Mouse (Mus musculus) layer of hippocampus, postnatal 14 days (tissue): ENCODE results near the gene Best3. TPM values are rescaled to one million over a fixed set of nuclear protein-coding genes. Genes with fewer than 3 reads are reported as not detected.
"Not testable (repeated sequence)": the region's sequence is repeated elsewhere in the genome, so short reads cannot be mapped to it uniquely, and the experiment has no call there.

Experiments used
- DNase-seq, 2 experiments: peaks; one replicate each; pipeline ENCODE4 v3.0.0; 2021 to 2022; ENCODE audit warnings: low spot score in 2 of 2, mixed read lengths in 1 of 2
- total RNA-seq, 2 experiments: library from RNA; stranded (reverse); gene quantifications; 2 replicates each; pipeline ENCODE4 v1.2.3; 2021

Best3 gene
- total RNA-seq, 2 experiments from 2014 or later: 2.2 to 2.3 TPM

DNA sequence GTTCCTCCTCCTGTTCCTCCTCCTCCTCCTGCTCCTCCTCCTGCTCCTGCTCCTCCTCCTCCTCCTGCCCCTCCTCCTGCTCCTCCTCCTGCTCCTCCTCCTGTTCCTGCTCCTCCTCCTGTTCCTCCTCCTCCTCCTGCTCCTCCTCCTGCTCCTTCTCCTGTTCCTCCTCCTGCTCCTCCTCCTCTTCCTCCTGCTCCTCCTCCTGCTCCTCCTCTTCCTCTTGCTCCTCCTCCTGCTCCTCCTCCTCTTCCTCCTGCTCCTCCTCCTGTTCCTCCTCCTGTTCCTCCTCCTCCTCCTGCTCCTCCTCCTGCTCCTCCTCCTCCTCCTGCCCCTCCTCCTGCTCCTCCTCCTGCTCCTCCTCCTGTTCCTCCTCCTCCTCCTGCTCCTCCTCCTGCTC, 39.7 kb downstream of the Best3 start:
- DNase-seq: not testable (repeated sequence)

GRCm38 (mm10) chr10:117026176-117026575, 40.1 kb downstream of the Best3 start:
- DNase-seq: no peak

DNA sequence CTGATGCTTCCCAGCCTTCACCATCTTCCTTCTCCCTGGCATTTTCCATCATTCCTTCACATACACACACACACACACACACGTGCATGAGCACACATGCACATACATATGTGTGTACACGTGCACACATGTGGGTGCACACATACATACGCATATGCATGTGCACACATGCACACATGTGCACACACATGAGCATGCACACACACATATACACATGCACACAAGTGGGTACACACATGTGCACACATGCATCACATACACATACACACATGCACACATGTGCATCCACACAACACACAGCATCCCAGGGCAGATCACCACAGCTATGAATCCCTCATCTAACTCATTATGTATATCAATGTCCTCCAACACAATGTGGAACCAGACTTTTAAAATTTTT, 45.0 kb downstream of the Best3 start:
- DNase-seq: no peak

DNA sequence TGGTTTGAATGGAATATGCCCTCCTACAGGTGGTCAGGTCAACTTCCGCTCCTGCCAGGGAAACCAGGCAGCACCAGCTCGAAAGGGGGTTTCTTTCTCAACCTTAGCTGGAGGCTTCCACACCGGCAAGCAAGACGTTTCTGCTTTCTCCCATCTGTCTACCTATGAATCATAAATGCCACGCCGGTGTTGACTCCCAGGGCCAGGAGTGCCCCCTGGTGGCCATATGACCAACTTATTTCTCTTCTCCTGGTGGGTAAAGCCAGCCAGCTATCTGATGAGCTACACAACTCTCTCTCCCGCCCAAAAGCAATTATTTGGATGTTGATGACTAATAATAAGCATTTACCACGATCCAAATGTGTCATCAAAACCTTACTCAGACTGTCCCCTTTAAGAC, 47.7 kb downstream of the Best3 start:
- peak; percentile 69 to 76 for DNase-seq

- no peak for DNase-seq
Measured at GRCm38 (mm10) chr10:117040355-117040754, 54.2 kb downstream of the Best3 start.

DNA sequence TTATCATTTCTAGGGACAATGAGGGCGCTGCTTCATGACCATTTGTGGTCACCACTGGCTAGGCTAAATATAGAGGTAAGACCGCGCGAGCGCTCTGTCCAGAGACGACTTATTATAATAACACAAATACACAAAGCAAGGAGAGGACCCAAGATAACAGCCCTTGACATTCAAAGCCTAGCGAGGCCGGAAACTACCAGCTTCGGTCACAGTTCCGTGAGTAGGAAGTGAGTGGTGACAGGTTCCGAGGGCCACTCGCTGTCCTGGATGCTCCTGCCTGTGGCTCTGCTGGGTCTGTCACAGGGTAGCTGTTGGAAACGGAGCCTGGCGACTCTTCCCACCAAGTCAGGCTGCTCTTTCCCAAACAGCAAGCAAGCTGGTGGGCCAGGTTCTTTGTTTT, 56.2 kb downstream of the Best3 start:
- no peak for DNase-seq

GRCm38 (mm10) chr10:117043497-117044166, 57.5 kb downstream of the Best3 start:
- not testable (repeated sequence) for DNase-seq

DNA sequence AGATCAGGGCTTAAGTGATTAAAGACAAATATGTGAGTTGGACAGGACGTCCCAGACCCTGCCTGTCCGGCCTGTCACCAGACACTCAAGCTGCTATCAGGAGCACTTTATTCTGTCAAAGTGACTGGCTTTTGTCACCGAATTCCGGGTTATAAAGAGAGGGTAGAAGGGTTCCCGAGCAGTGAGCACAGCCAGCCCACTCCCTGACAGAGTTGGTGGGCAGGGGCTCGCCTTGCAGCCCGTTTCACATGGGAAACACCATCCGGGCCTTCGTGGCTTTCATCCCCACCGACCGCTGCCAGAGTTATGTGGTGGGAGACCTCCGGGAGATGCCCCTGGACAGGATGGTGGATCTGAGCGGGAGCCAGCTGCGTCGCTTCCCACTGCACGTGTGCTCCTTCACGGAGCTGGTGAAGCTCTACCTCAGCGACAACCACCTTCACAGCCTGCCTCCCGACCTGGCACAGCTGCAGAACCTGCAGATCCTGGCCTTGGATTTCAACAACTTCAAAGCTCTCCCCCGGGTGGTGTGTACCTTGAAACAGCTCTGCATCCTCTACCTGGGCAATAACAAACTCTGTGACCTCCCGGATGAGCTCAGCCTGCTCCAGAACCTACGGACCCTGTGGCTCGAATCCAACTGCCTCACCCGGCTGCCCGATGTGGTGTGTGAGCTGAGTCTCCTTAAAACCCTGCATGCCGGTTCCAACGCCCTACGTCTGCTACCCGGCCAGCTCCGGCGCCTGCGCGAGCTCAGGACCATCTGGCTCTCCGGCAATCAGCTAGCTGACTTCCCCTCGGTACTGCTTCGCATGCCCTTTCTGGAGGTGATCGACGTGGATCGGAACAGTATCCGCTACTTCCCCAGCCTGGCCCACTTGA, 59.3 kb downstream of the Best3 start, which contains the start of gene Lrrc10:
Gene Lrrc10, plus strand, starts transcription at position 167 of the 882 bp plus-strand sequence.
- DNase-seq: peak; percentile 28 to 31

DNA sequence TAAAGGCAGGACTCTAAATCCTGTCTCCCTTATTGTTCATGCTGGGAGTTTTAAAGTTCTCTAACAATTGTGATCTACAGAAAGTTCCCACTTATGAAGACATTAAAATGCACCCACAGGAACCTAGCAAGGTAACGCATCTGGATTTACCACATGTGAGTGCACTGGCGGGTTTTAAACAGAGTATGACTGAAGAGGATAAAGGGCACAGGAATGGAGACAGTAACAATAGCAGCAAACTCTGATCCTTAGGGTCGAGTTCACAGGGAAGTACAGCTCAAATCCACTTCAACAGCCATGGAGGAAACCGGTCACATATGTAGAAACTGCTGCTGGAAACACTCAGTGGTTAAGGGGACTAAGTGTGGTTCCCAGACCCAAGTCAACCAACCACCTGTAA, 63.1 kb downstream of the Best3 start:
- DNase-seq: no peak

GRCm38 (mm10) chr10:117049961-117050597, 64.0 kb downstream of the Best3 start:
- no peak for DNase-seq

- no peak for DNase-seq
Measured at GRCm38 (mm10) chr10:117055668-117056067, 69.6 kb downstream of the Best3 start.

DNA sequence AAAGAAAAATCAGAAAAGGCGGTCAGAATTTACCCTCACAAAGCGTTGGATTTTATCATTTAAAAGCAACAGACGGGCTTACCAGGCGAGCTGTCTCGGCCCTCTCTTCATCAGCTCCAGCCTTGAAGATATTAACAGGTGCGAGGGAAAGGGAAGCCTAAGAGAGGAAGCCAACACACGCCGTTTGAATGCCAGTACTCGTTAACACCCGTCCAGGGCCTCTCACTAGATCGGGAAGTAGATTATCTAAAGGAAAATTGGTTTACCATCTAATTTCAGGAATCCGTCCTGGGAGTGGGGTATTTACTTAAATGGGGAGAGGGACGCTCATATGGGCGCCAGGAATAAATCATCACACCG, 76.8 kb downstream of the Best3 start:
- DNase-seq: no peak

GRCm38 (mm10) chr10:117063254-117064021, 77.3 kb downstream of the Best3 start, which contains the start of gene Cct2:
Gene Cct2 (minus strand): TSS chr10:117063814.
- peak; percentile 84 to 93 for DNase-seq

GRCm38 (mm10) chr10:117064076-117064475, 78.0 kb downstream of the Best3 start:
- DNase-seq: no peak

DNA sequence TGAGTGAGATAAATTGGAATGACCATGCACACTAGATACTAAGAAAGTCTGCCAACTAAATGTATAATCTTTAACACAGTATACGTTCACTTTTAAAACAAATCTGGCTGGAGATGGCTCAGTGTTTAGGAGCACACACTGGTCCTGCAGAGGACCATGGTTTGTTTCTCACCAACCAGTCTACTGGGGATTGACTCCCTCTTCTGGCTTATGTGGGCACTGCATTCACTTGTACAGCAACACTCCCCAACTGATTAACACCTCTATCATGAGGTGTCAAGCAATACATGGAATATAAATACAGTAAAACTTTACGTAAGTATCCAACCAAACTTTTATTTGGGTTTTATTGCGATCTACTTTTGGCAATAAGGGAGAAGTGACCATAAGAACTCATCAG, 83.0 kb downstream of the Best3 start:
- no peak for DNase-seq

GRCm38 (mm10) chr10:117072191-117072888, 86.2 kb downstream of the Best3 start:
- no peak for DNase-seq

DNA sequence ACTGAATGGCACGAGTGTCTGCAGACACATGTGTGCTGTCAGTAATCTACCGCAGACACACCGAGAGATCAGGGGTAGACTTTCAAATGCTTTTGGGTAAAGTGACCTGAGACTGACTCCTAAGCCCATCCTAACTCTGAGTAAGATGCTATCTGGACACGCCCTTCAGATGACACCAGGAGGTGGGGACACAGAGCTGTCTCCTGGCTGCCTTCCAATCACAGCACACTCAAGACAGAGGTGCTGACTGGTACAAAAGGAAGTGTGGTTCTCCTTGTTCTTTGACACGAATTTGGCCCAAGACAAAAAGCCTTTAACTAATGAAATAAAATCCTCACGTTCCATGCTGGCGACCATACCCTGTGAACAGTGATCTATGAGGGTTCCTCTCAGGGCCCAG, 87.1 kb downstream of the Best3 start:
- no peak for DNase-seq
